15 mouse cellular contexts compared by ENCODE assay signal in the genomic region with DNA sequence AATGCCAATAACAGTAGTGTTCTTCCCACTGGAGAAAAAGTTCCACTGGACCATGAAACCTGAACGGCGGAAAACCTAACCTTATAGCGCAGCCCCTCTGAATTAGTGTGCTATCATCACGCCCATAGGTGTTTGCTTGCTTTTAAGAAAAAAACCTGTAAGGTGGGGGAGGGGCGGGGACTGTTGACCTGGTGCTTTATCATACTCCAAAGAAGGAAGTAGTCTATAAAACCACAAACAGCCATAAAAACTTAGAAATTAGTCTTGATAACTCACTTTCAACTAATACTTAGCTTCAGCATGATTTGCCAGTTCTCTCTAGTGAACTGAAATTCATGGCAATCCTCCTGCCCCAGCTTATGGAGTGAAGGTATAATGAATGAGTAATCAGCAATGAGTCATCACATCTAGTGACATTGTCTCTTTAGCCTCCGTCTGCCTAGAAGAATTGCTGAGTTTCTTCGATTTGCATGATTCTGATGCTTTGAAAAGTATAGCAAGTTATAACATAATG.
"Had no signal": no experiment of that assay in that cellular context is flagged by ENCODE, and none has a peak within 500 bp of the region (broad histone marks: within the 10 kb centered on the region; RNA-seq: fewer than 3 reads in every experiment).

No protein-coding gene starts in this region.

- H3K4me2 ChIP-seq: limb, embryonic 12.5 days; liver, embryonic 15.5 days; midbrain, embryonic 11.5 days; midbrain, embryonic 15.5 days; neural tube, embryonic 13.5 days had no signal

- ATAC-seq: lung, postnatal 0 days; midbrain, embryonic 15.5 days had no signal

- H3K4me1 ChIP-seq: limb, embryonic 12.5 days; midbrain, embryonic 15.5 days; neural tube, embryonic 13.5 days had no signal

- DNase-seq: kidney, adult 8-10 months; kidney, postnatal 36 days; layer of hippocampus, adult 9-11 months; lung, adult 2 months; lung, postnatal 36 days; right cerebral cortex, adult 18-20 months; right cerebral cortex, postnatal 25 days; thymus, postnatal 4 days had no signal

- H3K36me3 ChIP-seq: limb, embryonic 12.5 days; liver, embryonic 15.5 days; midbrain, embryonic 15.5 days; neural tube, embryonic 13.5 days had no signal

- H3K4me3 ChIP-seq: limb, embryonic 12.5 days; liver, embryonic 15.5 days; midbrain, embryonic 15.5 days; neural tube, embryonic 13.5 days had no signal

- H3K27ac ChIP-seq: kidney, postnatal 0 days; limb, embryonic 12.5 days; liver, embryonic 15.5 days; midbrain, embryonic 15.5 days; neural tube, embryonic 13.5 days had no signal

- H3K27me3 ChIP-seq: limb, embryonic 12.5 days; liver, embryonic 15.5 days; midbrain, embryonic 15.5 days; neural tube, embryonic 13.5 days had no signal

- H3K9me3 ChIP-seq: limb, embryonic 12.5 days; liver, embryonic 15.5 days; midbrain, embryonic 15.5 days; neural tube, embryonic 13.5 days had no signal

- H3K9ac ChIP-seq: limb, embryonic 12.5 days; liver, embryonic 15.5 days; midbrain, embryonic 15.5 days; neural tube, embryonic 13.5 days had no signal
